Mouse (Mus musculus): ENCODE measurements at regions not wholly inside any gene's neighbourhood (a gene's known extent, or its start where the extent isn't known, plus 50 kb on each side); places are given as distances from the start of the nearest gene placed in this dataset.

DNA sequence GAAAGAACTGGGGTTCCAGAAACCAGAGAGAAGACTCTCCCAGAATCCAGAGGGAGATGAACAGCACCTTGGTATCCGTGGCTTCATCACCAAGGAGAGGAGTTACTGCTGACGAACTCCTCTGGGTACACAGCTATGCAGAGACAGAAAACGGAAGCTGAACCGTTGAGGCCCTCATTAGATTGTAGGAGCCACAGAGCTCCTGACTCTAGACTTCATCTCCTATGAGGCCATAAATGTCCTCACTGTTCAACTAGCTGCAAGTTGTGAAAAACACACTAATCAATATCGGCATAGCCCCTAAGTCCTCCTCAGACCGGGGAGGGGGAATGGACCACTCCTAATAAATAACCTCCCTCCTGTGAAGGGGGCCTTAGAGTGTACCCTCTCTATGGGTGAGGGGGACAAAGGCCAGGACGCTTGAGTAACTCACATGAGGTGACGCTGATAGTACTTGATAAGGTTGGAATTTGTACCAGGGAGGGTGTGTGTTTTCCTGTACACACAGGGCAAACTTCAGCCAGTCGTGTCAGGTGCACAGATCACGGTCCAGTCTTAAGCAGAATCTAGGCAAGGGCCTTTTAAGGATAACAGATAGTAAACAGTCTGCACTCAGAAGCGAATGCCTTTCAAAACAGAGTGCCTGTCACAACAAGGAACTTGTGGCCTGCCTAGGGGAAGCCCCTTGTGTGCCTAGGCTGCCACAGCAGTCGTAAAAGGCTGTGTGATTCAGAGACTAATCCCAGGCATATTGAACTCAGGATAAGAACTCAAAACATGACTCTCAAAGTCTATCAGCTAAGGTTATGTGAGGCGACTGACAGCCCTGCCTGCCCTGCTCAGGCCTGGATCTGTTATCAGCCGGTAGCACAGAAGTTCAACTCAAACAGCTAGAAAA is 104.2 kb downstream of the Dyrk2 start:
- peak; percentile 98 for ATAC-seq

DNA sequence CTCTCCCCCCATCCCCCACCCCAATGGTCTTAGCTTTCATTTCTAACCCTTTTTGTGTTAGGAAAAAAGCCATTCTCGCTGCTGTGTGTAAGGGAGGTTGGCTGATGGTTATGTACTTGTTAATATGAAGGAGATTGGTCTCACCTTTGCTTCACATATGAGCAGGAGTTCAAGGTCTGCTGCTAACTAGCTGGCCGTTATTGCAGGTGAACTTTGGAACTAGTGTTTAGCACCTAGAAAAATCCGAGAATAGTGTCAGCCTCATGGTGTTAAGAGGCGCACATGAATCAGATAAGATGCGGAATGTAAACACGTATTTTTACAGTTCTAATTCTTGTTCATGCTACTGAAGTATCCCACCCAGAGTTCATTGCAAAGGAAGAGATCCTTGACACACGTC is 103.2 kb downstream of the Dyrk2 start:
- ATAC-seq, result no peak

DNA sequence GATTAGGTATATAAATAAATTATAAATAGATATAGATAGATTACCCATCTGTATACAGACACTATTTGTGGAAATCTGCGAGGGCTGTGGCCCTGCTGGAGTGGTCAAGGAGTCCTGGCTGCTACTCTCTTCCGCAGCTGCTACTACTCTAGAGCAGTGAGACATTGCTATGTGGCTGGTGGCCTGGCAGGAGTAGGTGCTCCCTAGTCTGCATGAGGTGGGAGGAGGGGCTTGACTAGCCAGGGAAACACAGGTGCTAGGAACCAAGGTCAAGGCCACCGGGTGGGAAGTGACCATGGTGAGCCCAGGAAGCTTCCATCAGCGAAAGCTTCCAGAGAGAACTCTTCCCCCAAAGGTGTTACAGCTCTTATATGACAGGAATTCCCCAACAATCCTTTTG is 100.3 kb downstream of the Dyrk2 start:
- ATAC-seq, result no peak

DNA sequence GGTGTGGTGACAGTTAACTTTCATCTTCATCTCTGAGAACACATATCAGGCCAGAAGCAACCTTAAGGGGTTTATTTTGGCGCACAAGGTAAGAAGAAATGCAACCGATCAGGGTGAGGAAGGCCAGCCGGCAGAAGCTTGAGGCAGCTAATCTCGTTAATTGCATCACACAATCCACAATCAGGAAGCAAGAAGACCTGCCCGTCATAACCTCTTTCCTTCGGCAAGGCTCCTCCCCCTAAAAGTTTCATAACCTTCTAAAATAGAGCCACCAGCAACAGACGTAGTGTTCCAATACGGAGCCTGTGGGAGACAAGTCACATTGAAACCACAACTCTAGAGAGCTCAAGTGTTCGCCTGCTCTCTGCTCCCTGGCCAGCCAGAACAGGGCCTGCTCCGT is 91.4 kb downstream of the Dyrk2 start:
- no peak for ATAC-seq

DNA sequence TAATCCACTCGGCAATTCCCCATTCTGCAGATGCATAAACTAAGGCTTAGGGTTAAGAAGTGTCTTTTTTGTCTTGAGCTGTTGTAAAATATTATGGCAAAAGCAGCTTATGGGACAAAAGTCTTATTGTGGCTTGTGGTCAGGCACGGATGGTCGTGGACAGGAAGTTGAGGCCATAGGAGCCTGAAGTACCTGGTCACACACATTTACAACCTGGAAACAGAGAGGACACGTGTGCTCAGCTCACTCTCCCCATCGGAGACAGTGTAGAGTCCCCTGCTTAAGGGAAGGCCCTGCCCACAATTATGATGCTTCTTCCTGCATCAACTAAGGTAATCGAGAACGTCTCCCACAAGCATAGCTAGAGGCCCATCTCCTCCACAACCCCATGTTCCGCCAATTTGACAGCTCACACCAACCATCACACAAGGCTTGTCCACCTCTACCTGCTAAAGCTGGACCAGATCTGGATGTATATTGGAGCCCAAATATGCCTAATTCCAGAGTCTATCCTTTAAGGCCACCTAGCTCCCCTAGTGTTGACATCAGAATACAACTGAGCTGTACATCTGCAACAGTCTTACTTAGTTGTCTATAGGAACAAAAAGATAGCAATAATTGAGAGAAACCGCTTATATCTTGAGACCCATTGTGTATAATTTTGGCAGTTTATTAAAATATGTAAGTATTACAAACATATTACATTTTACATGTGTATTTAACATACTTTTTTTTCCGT is 89.0 kb downstream of the Dyrk2 start:
- no peak for ATAC-seq

DNA sequence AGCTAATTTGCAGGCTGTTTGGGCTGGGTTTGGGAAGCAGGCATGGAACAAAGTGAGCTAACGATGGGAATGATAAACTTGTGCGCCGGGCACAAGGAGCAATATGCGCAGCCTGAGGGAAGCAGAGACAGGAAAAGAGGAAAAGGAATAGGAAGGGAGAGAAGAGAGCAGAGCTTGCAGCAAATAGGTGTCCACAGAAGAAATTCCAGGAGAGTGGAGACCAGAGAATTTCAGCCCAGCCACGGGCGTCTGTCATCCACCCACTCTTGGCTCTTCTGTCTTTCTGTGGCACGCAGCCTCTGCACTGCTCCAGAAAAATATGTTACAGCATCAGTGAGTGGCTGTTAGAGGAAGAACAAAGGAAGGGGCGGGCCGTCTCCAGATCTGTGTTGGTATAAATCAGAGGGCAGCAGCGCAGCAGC is 88.2 kb downstream of the Dyrk2 start:
- no peak for ATAC-seq

DNA sequence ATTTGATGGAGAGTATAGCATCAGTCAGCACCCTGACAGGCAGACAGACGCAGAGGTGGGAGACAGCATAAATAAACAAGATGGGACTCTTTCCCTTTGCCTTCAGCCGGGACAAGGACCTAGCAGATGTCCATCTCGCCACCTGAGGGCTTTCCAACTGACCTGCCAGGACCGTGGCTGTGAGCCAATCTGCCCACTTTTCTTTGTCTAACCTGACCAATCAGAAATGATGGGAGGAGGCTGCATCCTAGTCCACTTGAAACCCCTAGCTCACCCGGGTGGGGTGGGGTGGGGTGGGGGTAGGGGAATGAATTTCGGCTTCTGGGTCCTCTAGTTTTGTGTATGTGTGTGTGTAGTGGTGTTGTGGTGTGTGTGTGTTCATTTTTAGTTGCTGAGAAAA is 87.4 kb downstream of the Dyrk2 start:
- ATAC-seq, result no peak

DNA sequence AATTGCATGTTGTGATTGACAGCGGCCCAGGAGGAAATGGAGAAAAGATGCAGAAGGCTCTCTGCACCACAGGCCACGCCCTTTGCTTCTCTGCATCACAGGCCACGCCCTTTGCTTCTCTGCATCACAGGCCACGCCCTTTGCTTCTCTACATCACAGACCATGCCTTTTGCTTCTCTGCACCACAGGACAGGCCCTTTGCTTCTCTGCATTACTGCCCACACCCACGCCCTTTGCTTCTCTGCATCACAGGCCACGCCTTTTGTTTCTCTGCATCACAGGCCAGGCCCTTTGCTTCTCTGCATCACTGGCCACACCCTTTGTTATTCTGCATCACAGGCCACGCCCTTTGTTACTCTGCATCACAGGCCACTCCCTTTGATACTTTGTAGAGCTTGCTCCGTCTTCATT is 82.7 kb downstream of the Dyrk2 start:
- ATAC-seq, result peak; percentile 89

DNA sequence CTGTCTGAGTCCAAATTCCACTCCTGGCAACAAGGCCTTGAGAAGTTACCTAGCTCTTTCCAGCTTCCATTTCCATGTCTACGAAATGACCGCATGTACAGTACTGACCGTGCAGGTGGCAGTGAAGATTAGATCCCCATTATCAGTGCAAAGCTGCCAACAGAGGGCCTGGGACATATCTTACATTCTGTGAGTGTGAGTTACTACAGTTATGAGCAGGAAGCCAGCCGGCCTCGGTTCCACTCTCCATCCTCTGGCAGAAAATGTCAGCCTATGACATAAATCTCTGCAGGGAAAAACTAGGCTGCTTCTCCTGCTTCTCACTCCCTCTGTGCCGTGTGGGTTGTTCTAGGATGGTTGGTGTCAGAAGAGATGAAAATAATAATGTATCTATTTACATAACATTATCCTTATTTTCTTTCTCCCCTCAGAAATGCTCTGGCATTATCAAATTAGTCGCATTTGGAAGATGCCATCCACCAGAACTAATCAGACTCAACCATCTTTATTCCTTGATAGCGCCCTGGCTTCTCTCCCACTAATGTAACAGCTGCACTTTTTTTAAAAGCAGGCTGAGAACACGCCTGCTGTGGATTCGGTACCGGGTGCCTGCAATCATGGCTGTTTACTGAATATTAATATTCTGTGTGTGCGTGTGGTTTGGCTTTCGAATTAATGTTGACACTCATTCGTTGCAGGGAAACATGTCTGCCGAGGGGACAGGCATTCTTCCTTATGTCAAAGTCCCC is 77.5 kb downstream of the Dyrk2 start:
- ATAC-seq, result no peak

DNA sequence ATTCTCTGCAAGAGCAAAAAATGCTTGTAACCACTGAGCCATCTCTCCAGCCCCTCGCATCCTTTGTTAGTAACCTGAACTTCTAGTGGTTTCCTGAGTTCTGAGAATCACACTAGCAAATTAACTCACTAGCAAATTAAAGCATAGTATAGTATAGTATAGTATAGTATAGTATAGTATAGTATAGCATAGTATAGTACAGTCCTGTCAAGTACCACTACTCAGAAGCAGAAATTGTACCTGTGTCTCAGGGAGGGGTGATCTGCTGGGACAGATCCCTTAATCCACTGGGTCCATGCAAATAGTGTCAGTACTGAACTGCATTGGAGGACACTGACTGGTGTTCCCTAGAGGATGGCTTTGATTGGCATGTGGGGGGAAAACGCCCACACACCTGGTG is 76.2 kb downstream of the Dyrk2 start:
- ATAC-seq, result peak; percentile 35

DNA sequence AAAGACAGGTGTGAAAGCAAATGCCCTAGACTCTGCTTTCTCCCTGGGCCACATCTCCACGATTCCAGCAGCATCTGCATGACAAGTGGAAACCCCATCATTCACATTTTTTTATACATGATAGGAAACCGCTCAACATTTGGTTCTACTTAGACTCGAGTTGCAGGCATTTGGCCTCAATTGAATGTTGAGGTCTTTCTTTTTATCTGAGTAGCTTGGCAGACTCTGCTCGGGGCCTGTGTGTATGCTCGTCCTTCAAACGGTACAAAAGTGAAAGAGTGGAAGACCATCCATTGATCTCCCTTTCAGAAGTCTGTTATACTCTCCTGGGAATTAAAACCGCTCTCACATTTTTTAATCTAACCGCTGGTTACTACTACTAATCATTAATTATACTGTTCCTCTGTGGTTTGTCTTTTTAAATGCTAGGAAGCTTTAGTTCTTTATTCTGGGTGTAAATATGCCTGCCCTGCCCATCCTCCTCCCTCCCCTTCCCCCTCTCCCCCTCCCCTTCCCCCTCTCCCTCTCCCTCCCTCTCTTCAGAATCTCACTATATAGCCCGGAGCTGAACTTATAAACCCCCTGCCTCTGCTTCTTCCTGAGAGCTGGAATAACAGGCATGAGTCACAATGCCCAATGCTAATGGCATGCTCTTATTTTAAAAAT is 75.5 kb downstream of the Dyrk2 start:
- no peak for ATAC-seq

DNA sequence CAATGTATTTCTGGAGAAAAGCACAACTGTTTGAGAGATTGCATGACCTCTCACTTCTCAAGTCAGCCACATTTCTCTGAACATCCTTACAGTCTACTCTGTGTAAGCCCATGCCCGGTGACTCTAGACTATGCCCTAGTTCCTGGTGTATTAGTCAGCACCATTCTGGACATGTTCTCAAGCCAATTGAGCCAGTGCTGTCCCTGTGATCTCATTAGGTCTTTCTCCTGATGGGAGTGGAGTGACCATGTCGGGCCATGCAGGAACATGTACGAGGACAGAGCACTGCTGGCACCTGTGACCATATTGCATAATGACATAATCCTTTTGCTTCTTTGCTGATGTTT is 75.0 kb downstream of the Dyrk2 start:
- no peak for ATAC-seq

DNA sequence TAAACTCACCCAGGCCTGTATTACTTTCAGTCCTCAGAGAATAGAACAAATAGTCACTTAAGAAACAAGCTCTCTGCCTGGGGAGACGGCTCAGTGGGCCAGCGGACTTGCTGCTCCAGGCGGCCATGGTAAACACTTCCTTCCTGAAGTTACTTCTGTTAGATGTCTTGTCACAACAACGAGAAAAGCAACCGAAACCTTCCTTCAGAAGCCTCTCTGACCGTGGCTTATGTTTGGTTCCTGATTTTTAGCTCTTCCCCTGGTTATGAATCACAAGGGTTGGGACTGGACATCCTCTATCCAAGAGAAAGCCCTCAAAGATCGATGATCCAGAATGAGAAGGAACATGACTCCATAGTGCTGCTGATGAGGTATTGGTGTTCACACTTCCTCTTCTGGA is 73.5 kb downstream of the Dyrk2 start:
- no peak for ATAC-seq

DNA sequence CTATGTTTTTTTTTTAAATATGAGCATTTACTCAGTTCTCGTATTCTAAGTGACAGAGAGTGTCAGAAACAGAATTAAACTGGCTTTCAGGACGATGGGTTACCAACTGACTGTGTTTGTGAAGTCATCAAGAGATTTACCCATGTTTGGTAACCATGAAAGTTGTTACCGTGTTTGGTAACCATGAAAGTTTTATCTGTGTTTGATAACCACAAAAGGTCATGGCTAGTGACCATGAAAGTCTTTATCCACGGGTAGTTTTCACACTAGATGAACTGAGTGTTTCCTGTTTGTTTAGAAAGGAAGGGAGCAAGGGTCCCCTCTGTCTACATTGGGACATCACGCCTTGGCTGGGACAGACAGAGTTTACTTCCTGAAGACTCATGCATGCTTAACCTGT is 72.8 kb downstream of the Dyrk2 start:
- peak; percentile 35 for ATAC-seq

DNA sequence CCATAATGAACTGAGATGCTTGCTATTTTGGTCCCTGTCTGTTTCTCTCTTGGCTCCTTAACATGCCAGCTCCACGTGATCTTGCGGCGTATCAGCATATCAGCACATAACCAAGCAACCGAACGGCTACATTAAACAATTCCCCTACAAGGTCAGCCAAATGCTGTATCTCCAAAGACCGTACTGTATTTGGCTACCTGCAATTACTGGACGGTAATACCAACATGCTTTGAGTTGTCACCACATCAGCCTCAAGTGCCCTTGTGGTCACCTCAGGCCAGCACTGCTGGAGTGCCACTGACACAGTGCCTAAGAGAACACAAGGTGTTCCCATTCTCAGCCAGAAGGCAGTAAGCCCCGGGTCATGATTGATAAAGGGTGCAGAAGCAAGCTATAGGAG is 70.2 kb downstream of the Dyrk2 start:
- ATAC-seq, result no peak

DNA sequence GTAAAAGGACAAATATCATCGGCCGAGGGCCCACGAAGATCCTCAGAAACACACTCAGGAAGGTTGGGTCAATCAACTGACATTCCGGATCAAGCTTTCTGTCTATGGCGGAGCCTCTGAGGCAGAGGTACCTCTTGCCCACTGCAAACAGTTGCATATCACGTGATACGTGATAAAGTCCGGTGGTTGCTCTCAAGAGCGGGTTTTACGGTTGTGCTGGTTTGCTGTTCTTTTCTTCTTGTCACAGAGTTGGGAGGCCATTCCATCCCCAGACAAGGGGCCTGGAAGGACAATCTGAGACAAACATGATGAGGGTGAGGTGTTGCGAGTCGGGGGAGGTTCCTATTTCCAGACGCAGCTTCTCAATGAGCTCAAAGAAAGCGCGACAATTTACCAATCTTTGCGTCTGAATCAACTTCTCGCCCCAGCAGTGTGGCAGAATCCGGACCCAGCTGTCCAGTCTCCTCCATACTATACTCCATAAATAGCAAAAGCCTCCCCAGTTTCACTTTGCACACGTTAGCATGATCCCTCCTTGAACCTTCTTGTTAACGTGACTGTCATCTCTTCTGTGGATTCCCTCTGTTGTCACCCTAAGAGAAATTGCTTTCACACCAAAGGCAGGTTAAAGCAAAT is 66.0 kb downstream of the Dyrk2 start:
- ATAC-seq, result no peak

DNA sequence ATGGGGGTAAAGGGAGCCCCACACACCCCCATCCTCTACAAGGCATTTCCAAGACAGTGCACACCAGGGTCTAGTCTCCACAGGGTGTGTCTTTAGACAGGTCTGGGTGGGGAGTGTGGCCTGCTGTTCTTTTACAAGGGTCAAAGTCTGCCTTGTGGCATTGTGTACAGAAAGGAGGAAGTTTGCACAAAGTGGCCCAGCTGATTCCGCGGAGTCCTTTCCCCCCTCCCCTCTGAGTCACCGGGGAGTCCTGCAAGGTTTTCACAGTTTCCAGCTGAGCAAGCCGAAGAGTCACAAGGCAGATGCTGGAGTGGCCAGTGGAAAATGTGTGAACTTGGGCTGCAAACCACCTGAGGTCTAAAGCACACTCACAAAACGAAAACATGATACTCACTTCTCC is 65.4 kb downstream of the Dyrk2 start:
- ATAC-seq, result no peak
